Mouse (Mus musculus) frontal cortex, postnatal 36 days (tissue): Measurements from ENCODE around the gene Gmds.

ENCODE experiments used
- DNase-seq, 2 experiments: peaks; one replicate each; pipeline ENCODE4 v3.0.0; 2022; ENCODE audit warnings: low spot score in 2 of 2

Gene Gmds

DNA sequence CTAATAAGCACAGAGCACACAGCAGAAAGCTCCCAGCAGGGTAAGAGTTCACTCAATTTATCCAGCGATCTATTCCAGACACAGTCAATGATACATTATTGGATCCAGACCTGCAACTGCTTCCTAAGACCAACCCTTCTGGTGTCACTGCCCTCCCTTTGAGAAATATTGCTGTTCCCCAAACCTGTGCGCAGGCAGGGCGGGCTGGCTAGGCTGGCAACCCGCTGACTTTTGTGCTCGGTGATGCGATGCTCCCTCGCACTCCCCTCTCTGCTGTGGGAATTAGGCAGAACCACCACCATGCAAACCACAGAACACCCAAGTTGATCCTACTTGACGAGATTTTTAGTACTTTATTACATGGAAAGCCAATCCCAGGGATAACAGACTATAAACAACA lies 304.4 kb downstream of the Gmds start:
- no peak for DNase-seq

DNA sequence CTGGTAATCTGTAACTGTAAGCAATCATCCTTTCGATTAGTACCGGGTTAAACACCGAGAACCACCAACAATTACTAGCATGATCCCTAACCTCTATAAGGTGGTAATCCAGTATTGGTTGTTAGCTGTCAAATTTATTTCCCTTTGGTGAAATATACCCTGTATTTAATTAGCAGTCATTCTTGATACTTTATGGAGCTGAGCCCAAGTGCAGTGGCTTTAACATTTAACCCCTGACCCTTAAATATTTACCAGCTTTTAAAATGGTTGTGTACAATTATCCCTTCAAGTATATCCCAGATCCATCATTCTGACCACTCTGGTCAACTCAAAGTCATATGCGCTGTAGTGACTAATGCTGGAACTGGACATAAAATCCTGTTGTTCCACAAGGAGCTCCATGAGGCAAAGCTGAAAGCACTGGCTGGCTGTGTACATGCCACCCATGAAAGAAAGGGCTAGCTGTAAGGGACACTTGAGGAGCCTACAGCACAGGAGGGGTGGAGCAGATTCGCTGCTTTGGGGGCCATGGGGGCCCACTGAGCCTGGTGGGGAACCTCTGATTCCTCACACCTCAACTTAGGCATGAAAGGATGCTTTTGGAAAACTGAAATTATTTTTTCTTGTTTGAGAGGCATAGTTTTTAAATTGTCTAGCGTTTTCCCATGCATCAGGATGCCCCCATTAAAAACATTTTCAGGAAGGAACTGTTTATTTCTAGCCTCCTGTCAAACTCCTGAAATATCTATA lies 312.1 kb downstream of the Gmds start:
- no peak for DNase-seq

DNA sequence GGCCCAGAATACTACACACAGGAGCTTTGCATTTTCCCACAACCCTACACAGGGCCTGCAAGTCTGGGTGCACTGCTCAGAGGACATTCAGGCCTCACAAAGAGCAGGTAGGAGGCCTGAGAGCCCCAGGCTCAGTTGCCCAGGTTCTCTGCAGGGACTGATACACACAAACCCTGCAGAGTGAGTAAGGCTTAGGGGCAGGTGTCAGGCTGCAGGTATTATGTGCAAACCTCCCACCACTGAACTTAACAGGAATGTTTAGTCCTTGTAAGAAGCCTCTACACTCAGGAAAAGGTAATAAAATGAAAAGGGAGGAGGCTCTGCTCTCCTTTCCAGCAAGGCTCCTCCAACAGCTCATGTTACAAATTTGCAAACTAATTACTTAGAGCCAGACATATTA lies 313.7 kb downstream of the Gmds start:
- DNase-seq = no peak

DNA sequence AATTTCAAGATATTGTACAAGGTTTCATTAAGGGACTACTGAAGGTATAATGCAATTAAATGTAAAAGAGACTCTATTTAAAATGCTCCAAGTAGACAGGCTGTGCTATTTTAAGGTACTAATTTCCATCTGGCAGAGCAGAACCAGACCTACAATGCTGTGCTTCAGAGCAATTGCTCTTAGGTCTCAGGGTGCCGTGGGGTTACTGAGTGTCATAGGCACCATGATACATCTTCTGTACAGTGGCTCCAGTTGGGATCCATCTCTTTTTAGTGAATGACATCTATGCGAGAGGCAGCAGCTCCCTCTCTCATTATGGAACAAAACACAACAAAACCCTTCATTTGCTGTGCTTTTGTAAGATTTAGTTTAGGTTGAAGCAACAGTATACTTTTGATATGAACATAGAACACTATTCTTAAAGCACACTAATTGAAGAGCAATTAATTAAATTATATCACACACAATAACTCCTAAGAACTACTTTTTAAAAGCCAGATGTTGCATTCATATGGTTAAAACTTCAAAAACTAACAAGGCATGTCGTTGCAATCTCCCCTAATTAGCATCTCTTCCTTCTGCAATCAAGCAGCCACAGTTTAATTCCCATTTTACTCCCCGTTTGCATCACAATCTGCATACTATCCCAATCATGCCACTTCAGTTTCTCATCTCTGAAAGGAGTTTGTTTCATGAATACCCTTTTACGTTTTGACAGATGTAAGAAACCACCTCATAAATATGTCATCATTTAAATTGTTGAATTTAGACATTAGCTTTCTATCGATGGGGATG lies 317.9 kb downstream of the Gmds start:
- no peak for DNase-seq

DNA sequence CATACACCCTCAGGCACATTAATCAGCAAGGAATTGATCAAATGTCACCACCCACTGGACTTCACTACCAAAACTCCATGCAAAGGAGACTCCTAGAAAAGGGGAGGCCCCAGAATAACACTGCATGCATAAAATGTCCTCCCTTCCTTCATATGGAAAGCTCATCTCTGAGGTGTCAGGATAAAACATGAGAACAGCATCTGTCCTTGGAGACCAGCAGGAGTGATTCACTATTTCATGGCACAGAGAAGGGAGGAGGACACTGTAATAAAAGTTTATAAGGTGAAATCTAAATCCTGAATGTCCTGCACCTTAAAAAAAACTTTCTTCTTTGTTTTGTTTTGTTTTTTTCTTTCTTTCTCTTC lies 319.3 kb downstream of the Gmds start:
- no peak for DNase-seq

DNA sequence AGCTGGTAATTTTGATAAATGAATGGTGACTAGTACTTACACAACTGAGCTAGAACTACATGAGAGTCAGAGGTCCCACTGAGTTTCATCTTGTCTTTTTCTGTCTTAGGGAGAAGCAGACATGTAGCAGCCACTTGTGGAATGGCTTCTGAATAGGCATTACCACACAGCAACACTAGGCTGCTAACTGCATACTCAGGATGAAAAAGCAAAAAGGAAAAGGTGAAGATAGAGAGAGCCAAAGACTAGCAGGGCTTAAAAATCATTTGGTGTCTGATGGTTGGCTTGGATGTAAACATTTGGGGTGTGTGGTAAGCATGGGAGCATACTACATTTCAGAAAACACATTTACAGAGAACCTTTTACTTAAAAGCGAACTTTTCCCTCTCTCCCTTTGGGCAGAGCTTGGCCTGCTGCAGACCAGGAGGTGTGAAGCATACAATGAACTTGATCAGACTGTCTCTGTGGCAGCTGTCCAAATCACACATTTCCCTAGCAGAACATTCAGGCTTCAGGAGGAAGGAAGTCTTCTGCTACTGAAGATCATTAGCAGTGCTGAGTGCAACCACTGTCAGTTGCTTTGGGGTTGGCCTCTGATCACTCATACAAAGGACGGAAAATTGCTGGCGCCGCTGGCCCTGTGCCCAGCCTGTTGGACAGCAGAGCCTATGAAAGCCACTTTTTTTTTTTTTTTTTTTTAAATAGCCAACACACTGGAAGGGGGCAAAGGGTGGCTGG lies 319.9 kb downstream of the Gmds start:
- DNase-seq = peak; percentile 10 to 38

DNA sequence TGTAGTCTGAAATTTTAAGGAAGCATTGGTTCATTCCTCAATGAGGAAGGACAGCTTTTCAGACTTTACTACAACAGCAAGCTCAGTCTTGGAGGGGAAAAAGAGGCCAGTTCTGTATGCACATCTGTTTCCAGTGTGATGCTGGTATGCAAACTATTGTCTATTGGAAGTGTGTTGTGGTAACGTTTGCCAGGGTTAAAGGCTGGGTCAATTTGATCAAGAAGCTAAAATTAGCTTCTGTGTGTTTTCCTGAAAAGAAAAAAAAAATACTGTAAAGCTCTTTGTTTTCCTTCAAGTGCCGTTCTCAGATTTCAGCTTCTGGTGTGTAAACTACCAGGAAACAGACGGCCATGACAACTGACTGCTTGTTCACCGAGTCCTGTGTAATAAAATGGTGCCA lies 329.7 kb downstream of the Gmds start:
- DNase-seq = no peak

DNA sequence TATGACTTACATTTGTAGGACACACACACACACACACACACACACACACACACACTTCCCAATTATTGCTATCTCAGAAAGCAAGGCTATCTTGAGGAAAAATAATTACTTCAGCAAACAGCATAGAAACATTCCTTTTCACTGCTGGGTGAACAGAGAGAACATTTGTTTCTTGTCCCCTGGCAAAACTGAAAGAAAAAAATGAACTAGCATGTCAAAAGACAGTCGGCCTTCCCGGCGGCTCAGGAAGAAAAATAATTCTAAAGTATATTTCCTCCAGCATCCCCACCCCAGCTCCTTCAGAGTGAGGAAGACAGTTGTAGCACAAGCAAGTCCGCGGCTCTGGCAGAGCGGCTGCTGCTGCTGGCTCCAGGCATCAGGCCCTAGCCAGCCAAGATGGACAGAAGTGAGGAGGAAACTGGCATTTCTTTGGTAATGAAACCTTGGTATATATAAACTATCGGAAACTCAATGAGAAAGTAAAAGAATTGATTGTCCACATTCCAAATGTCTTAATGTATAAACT lies 330.4 kb downstream of the Gmds start:
- no peak for DNase-seq

DNA sequence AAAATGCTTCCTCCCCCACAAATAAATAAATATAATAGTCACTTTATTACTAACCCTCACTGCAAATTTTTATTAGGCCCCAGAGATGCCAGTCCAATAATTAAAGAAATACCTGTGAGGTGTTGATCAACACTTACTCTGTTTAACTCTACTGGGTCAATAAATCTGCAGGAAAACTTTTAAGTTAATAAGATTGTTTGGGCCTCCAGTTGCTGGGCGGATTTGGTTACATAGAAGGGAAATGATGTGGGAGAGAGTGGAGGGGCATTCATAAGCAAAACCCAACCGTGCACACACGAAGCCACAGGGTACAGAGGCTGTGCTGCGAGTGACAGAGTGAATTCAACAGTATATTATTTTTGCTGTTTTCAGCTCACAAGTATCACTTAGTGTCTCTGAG lies 345.1 kb downstream of the Gmds start:
- no peak for DNase-seq

DNA sequence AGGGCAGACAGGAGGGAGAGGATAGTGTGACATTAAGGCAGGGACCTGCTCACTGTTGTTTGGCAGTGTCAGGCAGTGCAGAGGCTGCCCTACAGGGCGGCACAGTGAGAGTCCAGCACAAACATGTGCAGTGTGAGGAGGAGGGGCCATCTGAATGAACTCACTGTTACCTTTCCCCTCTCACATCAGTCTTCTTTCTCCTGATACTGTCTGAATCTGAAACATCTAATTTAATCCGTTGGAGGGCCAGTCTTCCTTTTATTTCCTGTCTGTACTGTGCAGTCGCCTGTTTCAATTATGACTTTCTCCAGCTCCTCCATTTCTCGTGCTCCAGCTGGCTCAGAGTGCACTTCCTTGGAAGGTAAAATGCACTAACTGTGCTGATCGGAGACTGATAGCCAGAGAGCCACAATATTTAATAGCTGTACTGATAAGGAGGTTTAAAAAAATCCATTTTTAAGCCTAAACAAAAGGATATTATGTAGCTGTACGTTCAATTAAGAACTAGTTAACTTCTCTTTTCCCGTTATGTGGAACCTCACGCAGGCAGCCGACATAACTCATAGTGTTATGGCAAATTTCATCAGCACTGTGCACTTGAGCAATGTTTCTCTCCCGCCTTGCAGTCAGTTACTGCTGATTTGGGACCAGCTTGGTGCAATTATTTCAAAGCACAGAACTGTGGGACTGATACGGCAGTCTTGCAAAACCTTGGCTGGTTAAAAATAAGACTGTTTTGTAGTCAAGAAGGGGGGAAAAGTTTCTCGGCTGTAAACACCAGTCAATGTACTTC lies 345.9 kb downstream of the Gmds start:
- DNase-seq = no peak

DNA sequence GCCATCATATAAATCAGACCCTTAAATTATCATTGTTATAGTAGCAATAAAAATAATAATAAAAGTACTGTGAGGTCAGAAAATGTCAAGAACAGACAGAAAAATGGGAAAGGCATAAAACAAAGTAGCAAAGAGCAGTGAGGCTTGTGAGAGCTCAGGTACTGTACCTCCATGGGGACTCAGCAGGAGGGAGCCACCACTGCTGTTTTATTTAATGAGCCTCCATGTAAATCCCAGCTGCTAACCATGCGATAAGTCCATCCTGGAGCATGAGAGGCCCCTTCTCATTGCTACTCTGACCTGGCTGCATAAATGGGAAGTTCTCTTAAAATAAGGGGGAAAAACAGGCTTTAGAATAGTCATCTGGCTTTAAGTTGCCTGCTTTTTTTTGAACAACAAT lies 357.3 kb downstream of the Gmds start:
- DNase-seq = no peak

DNA sequence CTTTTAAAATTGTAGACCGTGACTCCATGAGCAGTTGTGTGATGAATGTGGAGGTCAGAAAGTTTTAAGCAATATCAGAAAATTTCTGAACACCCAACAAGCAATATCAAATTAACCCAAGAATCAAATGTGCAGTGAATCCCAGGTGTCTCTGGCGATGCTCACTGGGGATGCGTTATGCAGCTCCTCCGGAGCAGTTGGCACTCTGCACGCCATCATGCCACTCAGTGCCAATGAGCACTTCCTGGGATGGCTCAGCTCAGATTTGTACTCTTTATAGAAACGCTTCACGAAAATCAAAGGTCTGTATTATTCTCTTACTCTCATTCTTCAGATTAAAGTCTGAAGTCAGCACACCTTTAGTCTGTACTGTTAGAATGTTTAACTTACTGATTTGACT lies 360.4 kb downstream of the Gmds start:
- no peak for DNase-seq

DNA sequence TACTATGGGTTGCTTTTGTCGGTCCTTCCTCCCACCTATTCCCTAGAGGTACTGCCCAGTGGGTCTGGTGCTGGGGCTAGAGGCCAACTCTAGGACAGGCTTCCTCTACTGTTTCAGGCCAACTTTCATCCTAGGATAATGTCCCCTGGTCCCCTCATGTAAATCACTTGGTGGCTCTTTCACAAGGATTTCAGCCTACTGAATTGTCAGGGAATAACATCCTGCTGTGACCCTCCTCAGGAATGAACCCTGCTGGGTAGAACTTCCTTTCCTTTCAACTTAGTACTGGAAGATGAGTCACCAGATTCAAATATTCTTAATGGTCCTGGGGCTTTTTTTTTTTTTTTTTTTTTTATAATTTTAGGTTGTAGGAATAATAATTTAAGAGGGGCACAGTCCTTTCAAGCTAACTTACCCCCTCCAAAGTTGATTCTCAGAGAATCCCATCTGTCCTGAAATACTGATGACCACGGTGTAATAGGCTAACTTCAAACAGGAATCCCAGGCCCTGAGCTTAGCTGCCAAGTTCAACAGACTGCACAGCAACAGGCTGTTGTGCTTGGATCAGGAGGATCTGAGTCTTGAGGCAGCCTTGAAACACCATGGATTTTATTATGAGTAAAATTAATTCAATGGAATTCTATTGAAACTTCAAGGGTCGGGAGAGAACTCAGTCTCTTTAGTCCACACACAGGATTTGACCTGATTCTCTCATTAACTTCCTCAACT lies 363.6 kb downstream of the Gmds start:
- no peak for DNase-seq

DNA sequence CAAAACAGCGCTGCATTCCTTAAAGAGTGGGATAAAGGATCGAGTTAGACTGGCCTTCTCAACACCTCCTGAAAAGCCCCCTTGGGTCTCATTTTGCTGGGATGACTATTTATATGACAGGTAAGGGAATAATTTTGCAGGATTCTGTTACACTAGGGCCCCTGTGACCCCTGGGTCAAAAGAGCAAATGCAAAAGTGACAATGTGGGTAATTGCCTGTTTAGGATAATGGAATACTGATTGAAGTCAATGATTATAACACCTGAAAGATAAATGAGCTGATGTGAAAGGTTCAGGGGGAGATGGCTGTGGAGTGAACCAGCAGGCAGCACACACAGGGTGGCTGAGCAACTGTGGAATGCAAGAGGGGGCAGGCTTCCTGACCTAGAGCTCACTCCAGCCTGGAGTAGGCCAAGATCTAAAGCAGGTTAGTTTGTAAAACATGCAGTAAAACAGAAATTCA lies 367.5 kb downstream of the Gmds start:
- no peak for DNase-seq

DNA sequence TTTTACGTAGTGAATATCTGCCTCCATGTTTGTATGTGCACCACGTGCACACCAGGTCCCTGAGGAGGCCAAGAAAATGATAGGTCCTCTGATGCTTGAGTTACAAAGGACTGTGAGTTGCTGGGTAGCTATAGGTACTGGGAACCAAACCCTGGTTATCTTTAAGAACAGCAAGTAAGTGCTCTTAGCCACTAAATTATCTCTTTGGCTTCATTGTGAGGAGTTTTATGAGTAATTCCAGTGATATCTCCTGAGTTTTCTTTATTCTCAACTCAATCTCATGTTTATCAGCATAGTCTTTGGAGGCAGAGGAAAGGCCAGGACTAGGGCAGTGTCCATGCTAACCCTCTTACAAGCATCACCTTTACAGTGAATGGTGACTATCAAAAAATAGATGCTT lies 370.3 kb downstream of the Gmds start:
- DNase-seq = no peak

DNA sequence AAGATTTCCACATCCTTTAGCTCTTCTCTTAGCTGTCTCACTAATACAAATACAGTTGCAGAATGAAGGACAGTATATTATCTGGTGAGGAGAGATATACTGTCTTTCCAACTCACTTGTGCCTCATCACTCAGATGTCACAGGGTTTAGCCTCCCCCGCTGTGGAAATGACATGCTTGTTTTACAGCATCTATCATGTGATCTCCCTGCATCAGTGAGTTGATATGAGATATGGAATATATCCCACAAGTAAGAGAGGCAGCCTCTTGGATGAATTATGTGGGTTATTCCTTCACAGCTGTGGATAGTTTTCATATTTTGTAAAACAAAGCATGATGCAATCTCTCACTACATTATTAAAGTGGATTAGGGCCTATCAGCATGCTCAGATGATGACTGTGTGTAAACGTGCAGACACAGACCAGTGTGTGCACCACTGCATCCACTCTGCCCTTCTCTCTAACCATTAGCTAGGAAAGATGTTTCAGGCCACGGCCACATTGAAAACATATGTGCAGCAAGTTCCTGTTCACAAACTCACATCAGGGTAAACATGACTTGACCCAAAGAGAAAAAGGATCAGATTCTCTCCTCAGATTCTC lies 371.5 kb downstream of the Gmds start:
- DNase-seq = no peak

DNA sequence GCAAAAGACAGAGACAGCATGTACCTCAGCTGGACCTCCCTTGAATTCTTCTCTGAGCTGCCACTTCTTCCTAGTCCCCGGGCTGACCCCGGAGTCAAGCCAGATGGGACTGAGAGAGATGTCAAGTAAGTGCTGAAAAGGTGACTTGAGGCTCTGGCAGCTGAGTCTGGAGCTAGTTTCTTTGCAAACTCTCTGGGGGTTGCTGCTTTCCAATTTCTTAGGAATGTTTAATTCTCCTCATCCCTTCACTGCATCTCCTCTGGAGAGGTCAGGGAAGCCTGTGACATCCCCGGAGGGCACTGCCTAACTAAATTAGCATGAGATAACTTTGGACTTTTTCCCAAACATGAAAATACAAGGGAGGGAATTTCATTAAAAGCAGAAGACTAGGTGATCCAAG lies 378.0 kb downstream of the Gmds start:
- DNase-seq = no peak

DNA sequence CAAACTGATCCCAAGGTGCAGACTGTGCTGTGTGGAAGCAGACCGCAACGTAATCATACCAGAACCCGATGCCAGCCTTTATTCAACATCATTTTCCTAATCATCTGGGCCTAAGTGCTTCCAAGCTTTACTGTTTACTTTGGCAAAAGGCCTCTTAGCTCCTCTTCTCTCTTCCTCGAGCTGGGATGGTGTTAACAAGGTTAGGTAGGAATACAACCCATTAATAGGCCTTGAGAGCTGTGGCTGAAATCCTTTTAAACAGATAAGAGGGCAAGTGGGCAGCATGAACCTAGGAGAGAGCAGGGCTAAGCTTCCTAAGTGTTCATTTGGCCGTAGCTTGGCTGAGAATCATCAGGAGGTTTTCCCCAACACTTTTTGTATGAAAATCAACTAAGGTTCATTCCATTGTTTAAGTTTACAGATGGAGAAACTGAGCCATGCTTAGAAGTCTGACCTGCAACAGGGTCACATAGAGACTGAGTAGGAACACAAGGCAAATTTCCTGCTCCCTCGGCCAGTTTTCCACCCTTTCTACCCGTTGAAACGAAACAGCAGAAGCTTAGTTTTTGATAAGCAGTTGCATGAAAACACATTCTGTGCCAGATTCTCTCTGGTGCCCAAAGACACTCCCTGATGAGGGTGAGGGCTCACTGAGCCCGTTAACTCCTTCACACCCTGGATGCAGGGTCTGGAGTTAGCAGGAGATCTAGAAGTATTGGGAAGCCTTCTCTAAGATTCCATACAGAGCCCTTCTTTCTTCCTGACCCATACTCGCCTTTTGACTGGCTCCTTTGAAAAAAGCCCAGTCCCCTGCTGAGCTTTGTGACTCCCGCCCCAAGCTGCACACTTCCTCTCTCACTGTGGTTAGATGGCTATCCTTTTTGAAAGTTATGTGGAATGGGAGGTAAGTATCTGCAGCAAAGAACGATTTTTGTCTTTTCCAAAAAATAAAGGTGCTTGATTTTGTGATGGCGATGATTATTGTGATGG lies 379.9 kb downstream of the Gmds start:
- no peak for DNase-seq

DNA sequence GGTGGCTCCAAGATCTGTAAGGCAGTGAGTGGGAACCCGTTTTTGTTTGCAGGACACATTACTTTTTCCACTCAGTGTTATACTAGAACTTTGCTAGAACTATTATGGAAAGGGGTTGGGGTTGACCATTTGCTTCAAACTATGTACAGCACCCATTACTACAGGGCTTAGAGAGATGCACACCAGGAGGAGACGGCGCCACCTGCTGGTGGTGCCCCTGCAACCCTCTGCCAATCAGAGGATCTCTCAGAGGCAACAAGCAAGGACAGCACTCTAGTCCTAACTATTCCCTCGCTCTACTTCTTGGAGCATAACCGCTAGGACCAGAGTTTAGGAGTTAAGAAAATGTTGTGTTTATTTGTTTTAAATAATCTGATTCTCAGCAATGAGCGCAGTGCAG lies 382.0 kb downstream of the Gmds start:
- DNase-seq = peak in 1 of 2 experiments; percentile 17
